Mouse (Mus musculus) small intestine, adult 2 months (tissue): Measurements from ENCODE around the gene Exoc6b. TPM values are rescaled to one million over a fixed set of nuclear protein-coding genes. Genes with fewer than 3 reads are reported as not detected.

Experiments used
- H3K27ac ChIP-seq: fragments of 200-500 bp; 2 replicates; pipeline ENCODE4 v1.5.1; 2012; ENCODE audit warnings: low read depth, low read length, control low read depth, inconsistent platforms; ENCODE audit not compliant: insufficient read depth
- H3K27me3 ChIP-seq: fragments of 200-500 bp; 2 replicates; pipeline ENCODE4 v1.6.1; 2012; ENCODE audit warnings: mild to moderate bottlenecking, moderate library complexity, low read length, inconsistent platforms; ENCODE audit not compliant: control insufficient read depth, insufficient read depth
- H3K36me3 ChIP-seq: fragments of 200-500 bp; 2 replicates; pipeline ENCODE4 v1.6.1; 2012; ENCODE audit warnings: mild to moderate bottlenecking, low read length, control low read depth, inconsistent platforms; ENCODE audit not compliant: control insufficient read depth, insufficient read depth
- H3K4me1 ChIP-seq: fragments of 200-500 bp; 2 replicates; pipeline ENCODE4 v1.6.1; 2012; ENCODE audit warnings: low read length, inconsistent platforms, mixed read lengths; ENCODE audit not compliant: control insufficient read depth, insufficient read depth, insufficient read length
- H3K4me3 ChIP-seq: fragments of 200-500 bp; 2 replicates; pipeline ENCODE4 v1.5.1; 2012; ENCODE audit warnings: low read depth, mild to moderate bottlenecking, control low read depth, inconsistent platforms, low read length, moderate library complexity
- CTCF ChIP-seq: fragments of 200-500 bp; IDR thresholded peaks from 2 replicates; pipeline ENCODE4 v1.5.1; 2012; ENCODE audit warnings: low read depth, mild to moderate bottlenecking, control low read depth, inconsistent platforms, low read length, moderate library complexity, mixed read lengths; ENCODE audit not compliant: insufficient replicate concordance, insufficient read length; ENCODE audit errors: extremely low read depth
- POLR2A ChIP-seq: fragments of 200-500 bp; IDR thresholded peaks from 2 replicates; pipeline ENCODE4 v1.6.1; 2012; ENCODE audit warnings: low read depth, mild to moderate bottlenecking, control low read depth, inconsistent platforms, low read length, moderate library complexity
- WGBS: fragments of 180-500 bp; shearing (Covaris S2); methylation state at CpG from one replicate; pipeline ENCODE4 v1.1.7; 2018; 5-methylcytosine and 5-hydroxymethylcytosine counted together
- polyA plus RNA-seq: library from polyadenylated mRNA; depleted of rRNA; stranded (reverse); fragments of >200 nt; gene quantifications from 2 replicates; pipeline ENCODE4 v1.2.3, GENCODE M21; 2012

Exoc6b gene
- polyA plus RNA-seq, 1 experiment: 7.0 TPM

- TF ChIP-seq POLR2A: no peak
Observed at GRCm38 (mm10) chr6:84631588-84631987, 437.7 kb downstream of the Exoc6b start.

GRCm38 (mm10) chr6:84630276-84630675, 439.0 kb downstream of the Exoc6b start:
- WGBS: 50% methylated on average over 1 of the region's 1 CpGs
- TF ChIP-seq POLR2A (no peak), CTCF (no peak)
- H3K4me3 ChIP-seq: no peak overlapping the region

More at GRCm38 (mm10) chr6:84631588-84631987, 437.7 kb downstream of the Exoc6b start:
- Histone ChIP-seq H3K27me3 (no peaks in the 10 kb centered on the region; the same call in 1 of the 2 replicates), H3K4me1 (no peaks in the 10 kb centered on the region), H3K27ac (no peak overlapping the region), H3K4me3 (no peak overlapping the region), H3K36me3 (no peaks in the 10 kb centered on the region)
- 88% methylated on average over 2 of the region's 2 CpGs for whole genome bisulfite sequencing

GRCm38 (mm10) chr6:84628831-84629230, 440.5 kb downstream of the Exoc6b start:
- no peak for TF ChIP-seq CTCF
- no peak for TF ChIP-seq POLR2A
- 92% methylated on average over 5 of the region's 5 CpGs for WGBS
- H3K4me3 ChIP-seq: no peak overlapping the region
- H3K27me3 ChIP-seq: no peaks in the 10 kb centered on the region
- no peaks in the 10 kb centered on the region for H3K36me3 ChIP-seq
- no peaks in the 10 kb centered on the region for H3K4me1 ChIP-seq
- no peak overlapping the region for H3K27ac ChIP-seq

More at GRCm38 (mm10) chr6:84630276-84630675, 439.0 kb downstream of the Exoc6b start:
- Histone ChIP-seq H3K27ac (no peak overlapping the region), H3K27me3 (no peaks in the 10 kb centered on the region; the same call in 1 of the 2 replicates), H3K36me3 (no peaks in the 10 kb centered on the region), H3K4me1 (no peaks in the 10 kb centered on the region)

- Histone ChIP-seq H3K4me3 (no peak overlapping the region), H3K27me3 (no peaks in the 10 kb centered on the region), H3K27ac (no peak overlapping the region), H3K36me3 (no peaks in the 10 kb centered on the region), H3K4me1 (no peaks in the 10 kb centered on the region)
- TF ChIP-seq POLR2A (no peak), CTCF (no peak)
- 90% methylated on average over 2 of the region's 2 CpGs for WGBS
Observed at GRCm38 (mm10) chr6:84626398-84626797, 442.9 kb downstream of the Exoc6b start.

DNA sequence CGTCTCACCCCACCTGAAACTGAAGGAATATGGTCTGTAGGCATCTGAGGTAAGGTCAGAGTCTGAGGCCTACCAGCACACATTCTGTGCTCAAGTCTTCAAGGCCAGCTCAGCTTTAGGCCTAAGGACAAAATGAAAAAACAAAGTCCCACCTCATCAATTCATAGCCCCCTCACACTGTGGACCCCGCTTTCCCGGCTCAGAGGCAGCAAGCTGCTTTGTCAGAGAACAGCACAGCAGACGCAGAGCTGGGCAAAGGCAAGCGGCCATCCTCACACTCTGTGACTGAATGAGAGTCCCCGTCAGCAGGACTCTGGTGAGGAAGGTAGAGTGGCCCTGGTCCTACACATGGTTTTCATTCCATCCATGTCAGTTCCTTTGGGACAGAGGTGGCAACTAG, 450.1 kb downstream of the Exoc6b start:
- TF ChIP-seq CTCF (no peak), POLR2A (no peak)
- H3K27ac ChIP-seq: no peak overlapping the region
- no peaks in the 10 kb centered on the region for H3K4me1 ChIP-seq
- peaks cover 5% of the 10 kb centered on the region for H3K36me3 ChIP-seq
- 97% methylated on average over 6 of the region's 6 CpGs for WGBS
- H3K4me3 ChIP-seq: no peak overlapping the region
- H3K27me3 ChIP-seq: no peaks in the 10 kb centered on the region

DNA sequence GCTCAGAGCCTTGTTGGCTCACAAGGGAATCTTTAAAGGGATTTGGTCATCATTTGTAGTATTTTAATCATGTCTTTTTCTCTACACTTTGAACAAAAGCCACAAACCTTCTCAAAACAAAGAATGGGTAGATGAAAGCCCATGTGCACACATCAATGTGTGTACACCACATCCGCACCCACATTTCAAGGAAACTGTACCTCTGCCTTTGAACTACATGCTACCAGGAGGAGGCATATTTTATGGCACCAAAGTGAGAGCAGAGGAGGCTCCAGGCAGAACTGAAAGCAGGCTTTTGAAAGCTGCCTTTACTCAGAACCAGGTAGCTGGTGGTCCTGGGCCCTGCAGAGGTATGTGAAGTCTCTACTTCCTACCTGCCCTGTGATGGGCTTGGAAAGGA, 452.3 kb downstream of the Exoc6b start:
- TF ChIP-seq CTCF (no peak), POLR2A (no peak)
- H3K27me3 ChIP-seq: no peaks in the 10 kb centered on the region
- H3K4me1 ChIP-seq: no peaks in the 10 kb centered on the region
- H3K4me3 ChIP-seq: no peak overlapping the region
- no peak overlapping the region for H3K27ac ChIP-seq
- 95% methylated on average over 1 of the region's 1 CpGs for WGBS
- peaks cover 5% of the 10 kb centered on the region for H3K36me3 ChIP-seq

DNA sequence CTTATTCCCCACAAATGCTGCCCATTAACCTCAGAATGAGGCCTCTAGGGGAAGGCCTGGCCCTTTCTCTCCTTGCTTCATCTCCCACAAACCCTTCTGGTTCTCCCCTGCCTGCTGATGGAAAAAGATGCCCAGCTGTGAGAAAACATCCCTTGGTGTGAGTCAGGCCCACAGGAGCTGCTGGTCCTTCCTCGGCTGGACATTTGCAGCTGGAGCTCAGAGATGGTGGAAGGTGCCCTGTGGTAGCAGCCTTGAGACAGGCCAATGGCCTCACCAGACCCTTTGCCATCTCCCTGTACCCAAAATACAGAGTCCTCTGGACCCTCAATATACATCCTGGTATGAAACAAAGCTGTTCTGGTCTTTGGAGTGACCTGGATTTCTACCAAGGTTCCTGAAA, 452.7 kb downstream of the Exoc6b start:
- Histone ChIP-seq H3K4me3 (no peak overlapping the region), H3K27ac (no peak overlapping the region), H3K36me3 (peaks cover 5% of the 10 kb centered on the region), H3K4me1 (no peaks in the 10 kb centered on the region), H3K27me3 (no peaks in the 10 kb centered on the region)
- no peak for TF ChIP-seq POLR2A
- no peak for TF ChIP-seq CTCF
- 96% methylated on average over 1 of the region's 1 CpGs for WGBS

GRCm38 (mm10) chr6:84613561-84613960, 455.8 kb downstream of the Exoc6b start:
- Histone ChIP-seq H3K27ac (no peak overlapping the region), H3K36me3 (0 out of 2 replicates have a peak, but pooled peaks cover 1% of the 10 kb centered on the region), H3K27me3 (no peaks in the 10 kb centered on the region), H3K4me1 (no peaks in the 10 kb centered on the region), H3K4me3 (no peak overlapping the region)
- TF ChIP-seq CTCF: no peak
- WGBS: 87% methylated on average over 3 of the region's 3 CpGs
